Mouse (Mus musculus) left cerebral cortex, postnatal 4 days (tissue): ENCODE data around the gene Zfp879. TPM values are rescaled to one million over a fixed set of nuclear protein-coding genes. Genes with fewer than 3 reads are reported as not detected.

Experiments used
- DNase-seq: peaks from one replicate; pipeline ENCODE4 v3.0.0-alpha.2; 2022
- intact Hi-C: fragments of 180-260 bp; cut with DNase I; formaldehyde crosslinking; loops from one replicate; pipeline ENCODE4 v1.15.1; 2025
- total RNA-seq, 2 experiments: library from RNA; stranded (reverse); gene quantifications; 2 replicates each; pipeline ENCODE4 v1.2.3; 2021

Zfp879 gene
- 1 to 10 TPM; 4.1 to 4.4 TPM for total RNA-seq

GRCm38 (mm10) chr11:50841023-50841735 is at the start of gene Zfp879:
Gene Zfp879, minus strand, starts transcription at chr11:50841552.
- intact Hi-C loops, result no loop called here
- peak; percentile 94 for DNase-seq

GRCm38 (mm10) chr11:50887390-50888128 is 46.2 kb upstream of the Zfp879 start, which contains the start of gene Zfp454:
Gene Zfp454, minus strand, starts transcription at chr11:50887651.
- peak; percentile 92 for DNase-seq
- intact Hi-C loops, result no loop called here

- DNase-seq, result no peak
- intact Hi-C loops, result no loop called here
These were observed 45.6 kb upstream of the Zfp879 start for GRCm38 (mm10) chr11:50886933-50887293.

GRCm38 (mm10) chr11:50886231-50886932 is 45.0 kb upstream of the Zfp879 start:
- intact Hi-C loops, result no loop called here
- DNase-seq, result peak; percentile 15

- intact Hi-C loops, result no loop called here
- no peak for DNase-seq
These were observed 42.4 kb upstream of the Zfp879 start for GRCm38 (mm10) chr11:50883756-50884155.

GRCm38 (mm10) chr11:50878641-50879040 is 37.3 kb upstream of the Zfp879 start:
- no peak for DNase-seq
- intact Hi-C loops, result no loop called here

- no peak for DNase-seq
- intact Hi-C loops, result no loop called here
These were observed 9.7 kb upstream of the Zfp879 start for GRCm38 (mm10) chr11:50850989-50851601.

GRCm38 (mm10) chr11:50850177-50850735 is 8.9 kb upstream of the Zfp879 start, which contains the start of gene Grm6:
Gene Grm6, plus strand, starts transcription at chr11:50850685.
- intact Hi-C loops, result no loop called here
- DNase-seq, result no peak

GRCm38 (mm10) chr11:50849310-50849709 is 8.0 kb upstream of the Zfp879 start:
- intact Hi-C loops, result no loop called here
- DNase-seq, result no peak

GRCm38 (mm10) chr11:50848520-50849137 is 7.3 kb upstream of the Zfp879 start:
- DNase-seq, result no peak
- intact Hi-C loops, result no loop called here

- DNase-seq, result no peak
- intact Hi-C loops, result no loop called here
These were observed 5.7 kb upstream of the Zfp879 start for GRCm38 (mm10) chr11:50847047-50847446.

- intact Hi-C loops, result no loop called here
- DNase-seq, result no peak
These were observed 4.6 kb upstream of the Zfp879 start for GRCm38 (mm10) chr11:50845951-50846350.

- intact Hi-C loops, result no loop called here
- no peak for DNase-seq
These were observed 5.6 kb downstream of the Zfp879 start for GRCm38 (mm10) chr11:50835727-50836126.

GRCm38 (mm10) chr11:50827010-50827953 is 14.1 kb downstream of the Zfp879 start, which contains the start of gene Zfp354c:
Gene Zfp354c, minus strand, starts transcription at chr11:50827724.
- intact Hi-C loops, result no loop called here
- peak; percentile 90 for DNase-seq

GRCm38 (mm10) chr11:50826214-50826613 is 15.1 kb downstream of the Zfp879 start:
- DNase-seq, result no peak
- intact Hi-C loops, result no loop called here

GRCm38 (mm10) chr11:50814233-50814632 is 27.1 kb downstream of the Zfp879 start:
- intact Hi-C loops, result no loop called here
- no peak for DNase-seq

- intact Hi-C loops, result no loop called here
These were observed 42.5 kb downstream of the Zfp879 start for GRCm38 (mm10) chr11:50798836-50799235.

GRCm38 (mm10) chr11:50797674-50798073 is 43.7 kb downstream of the Zfp879 start:
- intact Hi-C loops, result no loop called here

More at GRCm38 (mm10) chr11:50798836-50799235, 42.5 kb downstream of the Zfp879 start:
- no peak for DNase-seq

More at GRCm38 (mm10) chr11:50797674-50798073, 43.7 kb downstream of the Zfp879 start:
- peak; percentile 10 for DNase-seq
